Mouse (Mus musculus): ENCODE measurements around the gene Mrpl18. TPM values are rescaled to one million over a fixed set of nuclear protein-coding genes. Genes with fewer than 3 reads are reported as not detected.
"Not testable (repeated sequence)": the region's sequence is repeated elsewhere in the genome, so short reads cannot be mapped to it uniquely, and the experiment has no call there.

Mrpl18 gene
- 93.7 and 101 TPM in 2 replicates for polyA plus RNA-seq (2015; fragmentation: Nextera tagmentation; extraction: Ambion mirVana)

GRCm38 (mm10) chr17:12915881-12916583, at the start of gene Mrpl18:
Mrpl18 (minus strand) TSS chr17:12916345.
- no peaks in the 10 kb centered on the region for H3K9me3 ChIP-seq (ENCODE audit: control insufficient read depth, low read length)
- no peaks in the 10 kb centered on the region for H3K27me3 ChIP-seq (ENCODE audit: control insufficient read depth, insufficient read depth, low read length)
- H3K4me1 ChIP-seq (replicated peaks; ENCODE audit: control insufficient read depth, insufficient read depth) = peaks cover 4% of the 10 kb centered on the region; the same call in 1 of the 2 replicates
- H3K9ac ChIP-seq (ENCODE audit: low read length) = peak within 1 kb of the TSS; percentile 86
- peak; percentile 100 for DNase-seq (ENCODE audit: low spot score)
- peak within 1 kb of the TSS; percentile 97 for H3K27ac ChIP-seq (replicated peaks)
- no peak for TF ChIP-seq EP300 (optimal IDR thresholded peaks at IDR 0.05)
- no peak; the same call in 1 of the 2 replicates for TF ChIP-seq CTCF (IDR thresholded peaks at IDR 0.05; ENCODE audit: low read depth)
- WGBS = under 1% methylated on average over 56 of the region's 56 CpGs
- peak within 1 kb of the TSS; percentile 81 for H3K4me2 ChIP-seq (replicated peaks; ENCODE audit: low read depth)
- H3K4me3 ChIP-seq (ENCODE audit: low read depth, low read length) = peak within 1 kb of the TSS; percentile 61
- peaks cover 9% of the 10 kb centered on the region for H3K36me3 ChIP-seq (ENCODE audit: control insufficient read depth, insufficient read depth, low read length)
- peak; percentile 100 for ATAC-seq (ENCODE audit: low FRiP score, low TSS enrichment)

GRCm38 (mm10) chr17:12963476-12963875, 47.3 kb upstream of the Mrpl18 start:
- TF ChIP-seq CTCF (IDR thresholded peaks at IDR 0.05; ENCODE audit: low read depth) (no peak), EP300 (optimal IDR thresholded peaks at IDR 0.05) (no peak)
- Histone ChIP-seq H3K4me3 (ENCODE audit: low read depth, low read length) (no peak overlapping the region), H3K9me3 (ENCODE audit: control insufficient read depth, low read length) (no peaks in the 10 kb centered on the region), H3K9ac (ENCODE audit: low read length) (no peak overlapping the region), H3K27ac (replicated peaks) (no peak overlapping the region), H3K4me1 (replicated peaks; ENCODE audit: control insufficient read depth, insufficient read depth) (no peaks in the 10 kb centered on the region), H3K4me2 (replicated peaks; ENCODE audit: low read depth) (no peak overlapping the region), H3K27me3 (ENCODE audit: control insufficient read depth, insufficient read depth, low read length) (no peaks in the 10 kb centered on the region), H3K36me3 (ENCODE audit: control insufficient read depth, insufficient read depth, low read length) (peaks cover 8% of the 10 kb centered on the region; the same call in 1 of the 2 replicates)
- DNase-seq (ENCODE audit: low spot score) (no peak), ATAC-seq (ENCODE audit: low FRiP score, low TSS enrichment) (no peak)
- WGBS = 59% methylated on average over 3 of the region's 3 CpGs

GRCm38 (mm10) chr17:12960331-12960873, 44.3 kb upstream of the Mrpl18 start, which contains the start of gene Acat2:
Acat2 (minus strand) TSS chr17:12960747.
- no peak for TF ChIP-seq EP300 (optimal IDR thresholded peaks at IDR 0.05)
- no peak for TF ChIP-seq CTCF (IDR thresholded peaks at IDR 0.05; ENCODE audit: low read depth)
- Histone ChIP-seq H3K27me3 (ENCODE audit: control insufficient read depth, insufficient read depth, low read length) (no peaks in the 10 kb centered on the region), H3K9ac (ENCODE audit: low read length) (peak within 1 kb of the TSS; percentile 64), H3K4me2 (replicated peaks; ENCODE audit: low read depth) (peak within 1 kb of the TSS; percentile 69), H3K4me1 (replicated peaks; ENCODE audit: control insufficient read depth, insufficient read depth) (no peaks in the 10 kb centered on the region), H3K4me3 (ENCODE audit: low read depth, low read length) (peak within 1 kb of the TSS; percentile 72), H3K27ac (replicated peaks) (peak within 1 kb of the TSS; percentile 81), H3K9me3 (ENCODE audit: control insufficient read depth, low read length) (no peaks in the 10 kb centered on the region), H3K36me3 (ENCODE audit: control insufficient read depth, insufficient read depth, low read length) (no peaks in the 10 kb centered on the region)
- ATAC-seq (ENCODE audit: low FRiP score, low TSS enrichment) (peak; percentile 98), DNase-seq (ENCODE audit: low spot score) (peak; percentile 94)
- under 1% methylated on average over 40 of the region's 42 CpGs for WGBS

DNA sequence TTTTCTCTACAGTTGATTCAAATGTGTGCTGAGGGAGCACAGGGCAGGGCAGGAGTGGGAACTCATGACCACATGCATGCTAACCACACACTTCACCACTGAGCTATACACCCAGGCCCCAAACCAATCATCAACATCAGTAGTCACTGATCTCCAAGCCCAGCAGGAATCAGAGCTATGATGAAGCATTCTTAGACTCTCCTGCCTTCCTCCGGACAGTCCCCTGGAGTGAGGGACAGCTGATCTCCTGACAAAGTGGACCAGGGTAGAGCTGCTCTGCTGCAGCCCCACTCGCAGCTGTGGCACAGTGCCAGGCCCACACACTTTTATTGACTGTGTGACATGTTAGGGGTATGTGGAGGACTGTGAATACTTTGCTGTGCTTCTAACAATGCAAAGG, 43.2 kb upstream of the Mrpl18 start:
- not testable (repeated sequence) for H3K9ac ChIP-seq (ENCODE audit: low read length); ATAC-seq (ENCODE audit: low FRiP score, low TSS enrichment); H3K27me3 ChIP-seq (ENCODE audit: control insufficient read depth, insufficient read depth, low read length); H3K9me3 ChIP-seq (ENCODE audit: control insufficient read depth, low read length); H3K4me2 ChIP-seq (replicated peaks; ENCODE audit: low read depth); H3K4me3 ChIP-seq (ENCODE audit: low read depth, low read length); H3K36me3 ChIP-seq (ENCODE audit: control insufficient read depth, insufficient read depth, low read length); DNase-seq (ENCODE audit: low spot score); H3K4me1 ChIP-seq (replicated peaks; ENCODE audit: control insufficient read depth, insufficient read depth); H3K27ac ChIP-seq (replicated peaks)
- WGBS = 29% methylated on average over 1 of the region's 2 CpGs

- Histone ChIP-seq H3K9ac (ENCODE audit: low read length) (no peak overlapping the region), H3K36me3 (ENCODE audit: control insufficient read depth, insufficient read depth, low read length) (peaks cover 3% of the 10 kb centered on the region), H3K27me3 (ENCODE audit: control insufficient read depth, insufficient read depth, low read length) (no peaks in the 10 kb centered on the region), H3K4me1 (replicated peaks; ENCODE audit: control insufficient read depth, insufficient read depth) (no peaks in the 10 kb centered on the region), H3K4me2 (replicated peaks; ENCODE audit: low read depth) (no peak overlapping the region), H3K4me3 (ENCODE audit: low read depth, low read length) (no peak overlapping the region), H3K27ac (replicated peaks) (no peak overlapping the region), H3K9me3 (ENCODE audit: control insufficient read depth, low read length) (no peaks in the 10 kb centered on the region)
- TF ChIP-seq CTCF (IDR thresholded peaks at IDR 0.05; ENCODE audit: low read depth) (no peak), EP300 (optimal IDR thresholded peaks at IDR 0.05) (no peak)
- ATAC-seq (ENCODE audit: low FRiP score, low TSS enrichment) (no peak), DNase-seq (ENCODE audit: low spot score) (no peak)
- 88% methylated on average over 8 of the region's 8 CpGs for WGBS
These were observed 40.5 kb upstream of the Mrpl18 start for GRCm38 (mm10) chr17:12956664-12957063.

DNA sequence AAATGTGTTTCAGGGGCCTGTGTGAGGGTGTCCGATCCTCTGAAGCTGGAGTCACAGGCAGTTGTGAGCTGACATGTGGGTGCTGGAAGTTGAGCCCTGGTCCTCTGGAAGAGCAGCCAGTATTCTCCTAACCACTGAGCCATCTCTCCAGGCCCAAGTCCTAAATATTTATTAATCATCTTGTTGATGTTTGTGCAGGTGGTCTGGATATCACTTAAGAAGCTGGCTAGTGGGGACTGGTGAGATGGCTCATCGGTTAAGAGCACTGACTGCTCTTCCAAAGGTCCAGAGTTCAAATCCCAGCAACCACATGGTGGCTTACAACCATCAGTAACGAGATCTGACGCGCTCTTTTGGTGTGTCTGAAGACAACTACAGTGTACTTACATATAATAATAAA, 33.5 kb upstream of the Mrpl18 start:
- TF ChIP-seq EP300 (optimal IDR thresholded peaks at IDR 0.05) (no peak), CTCF (IDR thresholded peaks at IDR 0.05; ENCODE audit: low read depth) (no peak)
- H3K36me3 ChIP-seq (ENCODE audit: control insufficient read depth, insufficient read depth, low read length) = peaks cover 6% of the 10 kb centered on the region
- no peak for ATAC-seq (ENCODE audit: low FRiP score, low TSS enrichment)
- H3K9me3 ChIP-seq (ENCODE audit: control insufficient read depth, low read length) = no peaks in the 10 kb centered on the region
- no peaks in the 10 kb centered on the region for H3K4me1 ChIP-seq (replicated peaks; ENCODE audit: control insufficient read depth, insufficient read depth)
- no peak for DNase-seq (ENCODE audit: low spot score)
- no peak overlapping the region for H3K4me3 ChIP-seq (ENCODE audit: low read depth, low read length)
- WGBS = 90% methylated on average over 5 of the region's 5 CpGs
- H3K4me2 ChIP-seq (replicated peaks; ENCODE audit: low read depth) = no peak overlapping the region
- no peak overlapping the region for H3K27ac ChIP-seq (replicated peaks)
- H3K9ac ChIP-seq (ENCODE audit: low read length) = no peak overlapping the region
- H3K27me3 ChIP-seq (ENCODE audit: control insufficient read depth, insufficient read depth, low read length) = no peaks in the 10 kb centered on the region
